Mouse (Mus musculus): ENCODE measurements around the gene Cnot2.
"Not testable (repeated sequence)": the region's sequence is repeated elsewhere in the genome, so short reads cannot be mapped to it uniquely, and the experiment has no call there.

Cnot2 gene

GRCm38 (mm10) chr10:116581369-116581718 is at the start of gene Cnot2:
Gene Cnot2, minus strand, starts transcription at chr10:116581511.
- peak; percentile 85 for DNase-seq (ENCODE audit: low read depth, low spot score)

GRCm38 (mm10) chr10:116628926-116629325 is 47.6 kb upstream of the Cnot2 start:
- no peak for DNase-seq (ENCODE audit: low read depth, low spot score)

DNA sequence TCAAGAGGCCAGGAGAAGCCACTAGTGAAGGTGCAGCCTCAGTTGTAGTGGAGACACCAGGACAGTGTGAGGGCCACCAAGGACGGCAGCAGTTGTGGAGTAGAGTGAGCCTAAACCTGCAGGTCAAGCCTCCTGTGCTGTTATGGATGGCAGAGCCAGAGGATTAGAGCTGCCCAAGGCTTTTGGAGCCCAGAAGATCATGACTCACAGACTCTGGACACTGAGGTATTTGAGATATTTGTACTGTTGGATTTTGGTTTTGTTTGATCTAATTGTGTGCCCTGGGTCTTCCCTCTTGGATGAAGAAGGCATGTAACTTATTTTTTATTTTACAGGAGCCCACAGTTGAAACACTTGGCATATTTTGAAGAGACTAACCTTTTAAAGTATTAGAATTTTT is 44.7 kb upstream of the Cnot2 start:
- DNase-seq (ENCODE audit: low read depth, low spot score): no peak

DNA sequence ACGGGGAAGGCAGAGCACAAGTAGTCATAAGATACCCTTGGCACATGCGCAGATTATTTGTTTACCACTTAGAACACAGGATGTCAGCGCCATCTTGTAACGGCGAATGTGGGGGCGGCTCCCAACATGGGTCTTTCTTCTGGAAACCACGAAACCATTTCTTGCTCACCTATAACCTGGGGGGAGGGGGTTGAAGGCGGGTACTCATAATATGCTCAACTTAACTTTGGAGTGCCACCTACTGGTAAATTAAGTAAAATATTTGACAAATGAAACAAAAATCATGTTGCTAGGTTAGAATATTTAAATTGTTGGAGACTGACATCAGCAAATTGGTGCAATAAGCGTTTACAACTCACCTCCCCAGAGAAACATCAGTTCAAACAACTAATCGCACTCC is 31.9 kb upstream of the Cnot2 start:
- not testable (repeated sequence) for DNase-seq (ENCODE audit: low read depth, low spot score)

DNA sequence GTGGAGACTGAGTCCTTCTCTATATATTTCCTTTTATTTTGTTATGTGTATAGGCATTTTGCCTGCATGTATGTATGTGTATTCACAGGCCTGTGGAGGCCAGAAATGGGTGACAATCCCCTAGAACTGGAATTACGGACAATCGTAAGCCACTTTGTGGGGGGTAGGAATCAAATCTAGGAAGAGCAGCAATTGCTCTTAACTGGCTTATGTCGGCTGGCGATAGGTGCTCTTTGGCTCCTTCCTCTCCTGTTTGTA is 23.5 kb upstream of the Cnot2 start:
- DNase-seq (ENCODE audit: low read depth, low spot score): no peak

DNA sequence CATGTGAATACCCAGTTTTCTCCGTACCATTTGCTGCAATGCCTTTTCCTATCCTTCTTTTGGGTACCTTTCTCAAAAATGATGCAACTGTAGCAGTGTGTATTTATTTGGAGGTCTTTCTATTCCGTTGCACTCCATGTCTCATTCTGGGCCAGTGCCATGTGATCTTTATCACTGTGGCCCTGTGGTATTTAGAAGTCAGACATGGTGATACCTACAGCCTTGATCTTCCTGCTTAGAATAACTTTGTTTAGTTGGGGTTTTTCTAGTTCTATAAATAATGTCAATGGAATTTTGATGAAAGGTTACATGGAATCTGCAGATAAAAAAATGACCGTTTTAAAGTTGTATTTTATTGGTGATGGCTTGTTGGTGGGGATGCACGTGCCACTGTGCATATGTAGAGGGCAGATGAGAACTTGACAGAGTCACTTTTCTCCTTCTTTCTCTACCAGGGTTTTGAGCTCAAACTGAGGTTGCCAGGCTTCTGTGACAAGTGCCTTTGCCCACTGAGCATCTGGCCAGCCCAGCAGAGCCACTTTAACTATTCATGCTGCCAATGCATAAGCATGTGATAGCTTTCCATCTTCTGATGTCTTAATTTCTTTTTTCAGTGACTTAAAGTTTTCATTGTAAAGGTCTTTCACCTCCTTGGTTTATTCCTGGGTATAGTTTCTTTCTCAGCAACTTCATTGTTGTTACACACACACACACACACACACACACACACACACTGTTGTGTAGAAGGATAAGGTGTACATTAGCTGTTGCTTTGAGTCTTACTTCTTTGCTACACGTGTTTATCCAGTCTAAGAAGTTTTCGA is 23.0 kb upstream of the Cnot2 start:
- no peak for DNase-seq (ENCODE audit: low read depth, low spot score)

DNA sequence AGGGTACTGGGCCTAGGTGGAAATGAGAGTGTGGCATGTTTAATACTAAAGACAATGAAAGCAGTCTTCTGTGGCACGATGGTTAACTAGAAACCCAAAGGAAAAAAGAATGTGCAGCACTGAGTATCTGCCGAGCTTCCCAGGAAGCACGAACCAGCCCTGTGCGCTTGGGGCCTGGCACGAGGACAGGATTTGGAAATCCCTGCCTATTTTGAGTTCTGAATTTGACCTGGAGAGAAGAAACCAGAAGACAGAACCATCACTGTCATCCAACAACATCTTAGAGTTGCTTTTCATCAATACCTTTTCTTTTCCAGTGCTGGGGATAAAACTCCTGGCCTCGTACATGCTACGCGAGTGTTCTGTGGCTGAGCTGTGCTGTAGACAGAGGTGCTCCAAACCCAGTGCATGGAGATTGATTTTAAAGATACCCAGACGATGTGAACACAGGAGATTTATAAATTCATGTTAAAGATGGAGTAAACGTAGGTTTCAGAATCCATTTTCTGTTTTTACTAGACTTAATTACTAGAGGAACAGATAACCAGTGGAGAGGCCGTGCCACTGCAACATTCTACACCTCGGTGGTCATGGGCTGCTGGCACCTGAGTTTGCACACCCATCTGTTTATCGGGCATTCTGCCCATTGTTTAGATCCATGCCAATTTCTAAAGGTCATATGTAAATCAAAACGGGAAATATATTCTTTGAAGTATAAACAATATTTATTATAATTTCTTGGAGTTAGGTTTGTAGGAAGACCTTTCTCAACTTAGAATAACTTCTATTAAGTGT is 17.9 kb upstream of the Cnot2 start:
- DNase-seq (ENCODE audit: low read depth, low spot score): no peak

GRCm38 (mm10) chr10:116582738-116583137 is 1.4 kb upstream of the Cnot2 start:
- no peak for DNase-seq (ENCODE audit: low read depth, low spot score)

DNA sequence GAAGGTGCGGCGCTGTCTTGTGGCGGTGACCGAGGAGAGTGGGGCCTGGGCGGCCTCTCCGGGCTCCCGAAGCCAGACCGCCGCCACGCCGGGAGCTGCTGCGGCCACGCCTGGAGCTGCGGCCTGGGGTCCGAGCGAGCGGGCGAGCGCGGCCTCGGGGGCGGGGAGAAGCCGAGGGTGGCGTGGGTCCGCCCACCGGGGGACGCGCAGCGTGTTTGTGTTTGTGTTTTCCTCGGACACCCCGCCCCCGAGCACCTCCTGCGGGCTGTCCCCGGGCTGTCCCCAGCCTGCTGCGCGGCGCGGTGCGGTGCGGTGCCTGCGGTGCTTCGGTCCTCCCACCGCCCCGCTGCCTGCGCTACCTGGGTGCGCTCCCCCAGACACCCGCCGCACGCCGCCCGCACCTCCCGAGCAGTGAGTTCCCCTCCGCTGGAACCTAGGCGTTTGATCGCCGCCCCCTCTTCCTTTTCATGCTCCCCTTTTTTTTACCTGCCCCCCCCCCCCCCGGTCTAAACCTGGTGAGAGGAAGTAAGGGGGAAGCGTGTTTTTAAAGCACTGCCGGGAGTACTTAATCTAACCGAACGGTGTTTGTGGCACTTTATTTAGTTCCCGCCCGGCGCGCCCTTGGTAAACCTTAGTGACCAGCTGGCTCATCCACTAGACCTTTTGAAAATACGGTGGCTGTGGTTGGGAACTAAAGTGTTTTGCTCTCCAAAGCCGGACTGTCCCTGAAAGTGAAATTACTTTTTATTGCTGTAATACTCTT is 589 bp upstream of the Cnot2 start:
- peak; percentile 13 for DNase-seq (ENCODE audit: low read depth, low spot score)

DNA sequence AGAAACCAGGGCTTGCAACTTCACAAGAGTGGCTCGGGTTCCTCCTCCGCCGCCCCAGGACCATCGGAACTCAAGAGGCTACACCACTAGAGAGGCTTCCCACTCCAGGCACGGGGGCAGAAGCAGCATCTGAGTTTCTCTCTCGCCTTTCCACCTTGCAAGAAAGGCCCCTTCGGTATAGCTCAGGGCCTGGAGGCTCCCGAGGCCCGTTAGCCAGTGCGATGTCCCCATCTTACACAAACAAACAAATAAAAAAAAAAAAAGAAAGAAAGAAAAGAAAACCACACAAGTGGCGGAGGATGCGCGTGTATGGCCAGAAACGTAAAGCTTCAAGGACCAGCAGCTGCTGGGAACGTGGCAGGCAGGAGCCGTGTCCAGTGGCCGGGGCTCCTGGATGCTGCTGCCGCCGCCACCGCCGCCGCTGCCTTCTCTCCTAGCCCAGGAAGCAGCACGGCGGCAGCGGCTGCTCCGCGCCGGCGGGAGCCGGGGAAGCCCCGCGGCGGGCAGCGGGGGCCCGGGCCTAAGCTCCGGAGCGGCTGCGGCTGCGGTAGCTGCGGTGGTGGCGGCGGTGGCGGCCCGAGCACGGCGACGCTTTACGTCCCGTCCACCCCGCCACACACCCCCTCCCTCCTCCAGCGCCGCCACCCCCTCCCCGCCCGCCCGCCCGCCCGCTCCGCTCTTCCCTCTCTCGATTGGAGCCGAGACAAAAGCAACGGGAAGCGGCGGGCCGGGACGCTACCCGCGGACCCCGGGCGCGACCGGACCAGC is 536 bp downstream of the Cnot2 start:
- DNase-seq (ENCODE audit: low read depth, low spot score): peak; percentile 38

DNA sequence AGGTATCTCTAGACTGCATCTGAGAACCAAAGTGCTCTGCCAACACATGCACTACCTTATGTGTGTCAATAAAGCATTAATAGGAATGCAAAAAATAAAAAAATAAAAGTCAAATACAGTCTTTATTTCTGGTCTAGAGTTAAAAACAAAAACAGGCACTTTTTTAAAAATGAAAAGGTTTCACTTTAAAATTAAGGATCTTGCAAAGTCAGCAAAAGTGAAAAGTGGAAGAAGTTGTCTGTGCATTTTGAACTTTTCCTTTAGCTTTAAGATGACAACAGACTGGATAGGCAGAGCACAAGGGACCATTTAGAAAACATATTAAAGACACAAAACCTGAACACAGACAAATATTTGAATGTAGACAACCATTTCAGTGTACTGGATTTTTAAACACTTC is 1.8 kb downstream of the Cnot2 start:
- no peak for DNase-seq (ENCODE audit: low read depth, low spot score)

DNA sequence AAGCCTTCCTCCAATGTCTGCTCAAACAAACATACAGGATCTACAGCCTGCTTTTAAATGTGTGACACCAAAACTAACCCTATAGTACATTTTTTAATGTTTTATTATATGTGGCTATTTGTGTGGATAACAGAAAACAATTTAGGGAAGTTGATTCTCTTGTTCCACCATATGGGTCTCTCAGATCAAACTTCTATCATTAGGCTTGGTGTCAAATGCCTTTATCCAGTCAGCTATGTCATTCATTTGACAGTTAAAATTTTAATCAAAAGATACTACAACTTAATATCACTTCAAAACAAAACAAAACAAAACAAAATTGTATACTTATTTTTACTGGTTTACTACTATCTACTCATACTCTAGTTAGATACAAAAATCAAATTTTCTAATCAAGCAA is 2.9 kb downstream of the Cnot2 start:
- DNase-seq (ENCODE audit: low read depth, low spot score): no peak

DNA sequence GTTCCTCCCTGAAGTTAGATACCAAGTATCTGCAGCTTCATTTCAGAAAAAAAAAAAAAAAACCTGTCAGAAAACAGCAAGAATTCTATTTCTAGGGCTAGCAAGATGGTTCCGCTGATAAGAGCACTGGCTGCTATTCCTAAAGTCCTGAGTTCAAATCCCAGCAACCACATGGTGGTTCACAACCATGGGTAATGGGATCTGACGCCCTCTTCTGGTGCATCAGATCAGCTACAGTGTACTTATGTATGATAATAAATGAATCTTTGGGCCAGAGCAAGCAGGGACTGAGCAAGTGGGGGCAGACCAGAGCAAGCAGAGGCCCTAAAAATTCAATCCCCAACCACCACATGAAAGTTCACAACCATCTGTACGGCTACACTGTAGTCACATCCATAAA is 4.1 kb downstream of the Cnot2 start:
- DNase-seq (ENCODE audit: low read depth, low spot score): no peak

DNA sequence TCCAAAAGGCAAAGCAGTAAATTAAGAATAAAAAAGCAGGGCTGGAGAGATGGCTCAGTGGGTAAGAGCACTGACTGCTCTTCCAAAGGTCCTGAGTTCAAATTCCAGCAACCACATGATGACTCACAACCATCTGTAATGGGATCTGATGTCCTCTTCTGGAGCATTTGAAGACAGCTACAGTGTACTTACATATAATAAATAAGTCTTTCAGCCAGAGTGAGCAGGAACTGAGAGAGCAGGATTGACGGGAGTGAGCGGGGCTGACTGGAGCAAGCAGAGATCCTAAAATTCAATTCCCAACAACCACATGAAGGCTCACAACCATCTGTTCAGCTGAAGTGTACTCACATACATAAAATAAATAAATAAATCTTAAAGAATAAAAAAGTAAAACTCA is 5.2 kb downstream of the Cnot2 start:
- DNase-seq (ENCODE audit: low read depth, low spot score): not testable (repeated sequence)

- no peak for DNase-seq (ENCODE audit: low read depth, low spot score)
These were observed 10.8 kb downstream of the Cnot2 start for GRCm38 (mm10) chr10:116570526-116570925.

GRCm38 (mm10) chr10:116568539-116568938 is 12.8 kb downstream of the Cnot2 start:
- no peak for DNase-seq (ENCODE audit: low read depth, low spot score)

DNA sequence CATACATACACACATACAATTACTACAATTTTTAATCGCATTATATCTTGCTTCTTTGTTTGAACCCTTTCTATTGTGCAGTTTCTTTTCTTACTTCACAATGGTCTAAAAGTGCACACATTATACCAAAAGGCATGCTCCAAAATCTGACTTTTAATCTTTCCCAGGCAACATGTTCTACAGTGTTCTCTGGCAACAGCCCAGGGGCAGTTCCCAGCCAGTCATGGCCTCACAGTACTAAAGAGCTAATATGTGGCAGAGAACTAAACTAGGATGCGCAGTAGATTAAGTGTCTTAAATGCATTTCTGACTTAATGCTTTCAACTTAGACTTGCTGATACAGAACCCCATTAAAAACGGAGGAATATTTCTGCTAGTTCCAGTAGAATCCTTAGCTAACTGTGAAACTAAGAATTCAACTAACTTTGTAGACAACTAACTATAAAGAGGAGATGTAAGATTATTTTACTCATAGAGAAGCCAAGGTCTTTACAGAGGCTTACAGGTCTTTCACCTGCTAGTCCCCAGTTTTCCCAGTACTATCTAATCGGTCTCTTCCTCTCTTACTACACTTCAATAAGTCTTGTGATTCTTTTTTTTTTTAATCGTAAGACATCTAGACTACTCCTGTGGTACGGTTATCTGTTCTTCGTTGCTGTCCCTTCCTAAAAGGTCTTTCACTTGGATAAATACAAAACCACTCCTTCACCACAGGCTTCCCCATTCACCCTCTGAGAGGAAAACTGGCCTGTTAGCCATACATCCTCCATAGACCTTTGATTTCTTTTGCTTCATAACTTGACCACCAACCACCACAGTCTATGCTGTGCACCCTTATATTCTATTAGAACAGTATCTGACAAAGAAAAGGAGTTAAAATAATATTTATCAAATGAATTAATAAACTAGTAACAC is 13.6 kb downstream of the Cnot2 start:
- DNase-seq (ENCODE audit: low read depth, low spot score): no peak

- DNase-seq (ENCODE audit: low read depth, low spot score): not testable (repeated sequence)
These were observed 14.8 kb downstream of the Cnot2 start for GRCm38 (mm10) chr10:116566492-116566891.

DNA sequence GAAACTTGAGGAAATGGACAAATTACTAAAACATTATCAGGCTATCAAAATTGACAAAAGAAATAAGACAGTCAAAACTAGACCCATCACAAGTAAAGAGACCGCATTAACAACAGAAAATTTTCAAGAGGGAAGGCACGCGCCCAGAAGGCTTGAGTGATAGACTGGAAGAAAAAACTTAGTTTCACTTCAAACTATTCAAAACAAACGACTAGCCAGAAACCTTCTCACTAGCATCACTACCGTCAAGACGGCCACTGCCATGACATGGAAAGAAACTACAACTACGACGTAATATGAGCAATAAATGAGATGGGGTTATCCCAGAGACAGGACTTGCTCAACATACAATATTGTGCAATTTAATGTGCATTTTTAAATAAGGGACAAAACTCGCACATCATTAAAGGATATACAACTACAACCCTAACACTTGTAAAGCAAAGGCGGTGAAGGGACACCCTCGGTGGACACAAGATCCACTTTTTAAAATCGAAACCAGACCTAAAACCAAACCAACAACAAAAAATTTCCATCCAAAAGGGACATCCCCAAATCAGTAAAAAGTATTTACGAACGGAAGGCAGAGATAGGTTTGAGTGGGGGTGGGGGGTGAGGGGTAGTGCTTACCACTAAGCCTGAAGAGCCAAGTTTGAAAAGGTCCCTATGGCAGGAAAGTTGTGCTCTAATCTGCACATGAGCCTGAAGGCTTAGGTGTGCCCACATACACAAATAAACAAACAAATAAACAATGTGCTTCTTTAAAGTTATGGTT is 16.3 kb downstream of the Cnot2 start:
- no peak for DNase-seq (ENCODE audit: low read depth, low spot score)
